Mouse (Mus musculus) erythroblast, embryonic 14.5 days (primary cell): Measurements from ENCODE around the gene Nfic.

Source experiments
- GATA1 ChIP-seq: IDR thresholded peaks from 2 replicates; pipeline ENCODE4 v1.6.1; 2012; ENCODE audit warnings: low read length, inconsistent platforms, mixed read lengths
- TAL1 ChIP-seq: IDR thresholded peaks from 3 replicates; pipeline ENCODE4 v1.6.1; 2012; ENCODE audit warnings: low read length, inconsistent platforms, mixed read lengths

DNA sequence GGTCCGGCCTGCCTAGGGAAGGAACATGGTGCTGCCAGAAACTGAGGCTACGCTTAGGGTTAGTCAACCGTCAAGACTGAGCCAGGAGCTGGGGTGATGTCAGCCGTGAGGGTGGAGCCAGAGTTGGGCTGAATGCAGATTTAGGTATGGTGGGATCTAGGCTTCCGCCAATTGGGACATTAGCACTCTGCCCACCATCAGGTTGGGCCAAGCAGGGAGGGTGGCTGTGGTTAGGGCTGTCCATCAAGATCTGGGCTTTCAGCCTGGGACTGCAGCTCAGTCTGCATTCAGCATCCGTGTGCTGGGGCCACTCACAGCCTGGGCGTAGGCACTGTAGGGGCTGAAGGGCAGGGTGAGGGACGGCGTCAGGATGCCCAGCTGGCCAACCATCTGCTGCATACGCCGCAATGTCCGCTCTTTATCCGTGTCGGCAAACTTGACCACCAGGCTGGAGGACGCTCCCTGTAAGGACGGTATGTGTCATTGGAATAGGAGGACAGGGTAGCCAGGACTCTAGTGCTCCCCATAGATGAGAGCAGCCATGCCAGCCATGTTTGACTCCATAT, 12.3 kb upstream of the Nfic start:
- no peak for TF ChIP-seq GATA1
- no peak for TF ChIP-seq TAL1
